Mouse (Mus musculus) thymus, postnatal 4 days (tissue): Measurements from ENCODE around the gene P2ry12.
A peak's percentile ranks its signal among the peaks of the same experiment; 100 is the strongest.

Experiments
- DNase-seq: peaks from one replicate; pipeline ENCODE4 v3.0.0; 2021

P2ry12 gene

DNA sequence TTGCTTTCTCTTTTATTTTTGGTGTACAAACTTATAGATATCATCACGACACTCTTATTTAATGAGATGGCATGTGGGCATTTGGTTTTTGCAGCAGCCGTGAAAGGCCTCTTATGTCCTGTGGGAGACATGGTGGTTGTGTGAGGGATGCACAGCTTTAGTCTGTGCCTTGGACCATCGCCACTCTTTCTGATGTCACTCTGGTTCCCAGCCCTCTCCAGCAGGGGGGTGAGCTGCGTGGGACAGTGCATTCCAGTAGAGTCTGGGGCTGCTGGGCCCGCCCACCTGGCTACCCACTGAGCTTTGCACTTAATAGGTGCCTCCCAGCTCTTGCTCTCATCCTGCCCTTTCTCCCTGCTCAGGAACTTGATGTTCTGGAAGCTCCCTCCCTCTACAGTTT, 81.5 kb downstream of the P2ry12 start:
- DNase-seq, result no peak

DNA sequence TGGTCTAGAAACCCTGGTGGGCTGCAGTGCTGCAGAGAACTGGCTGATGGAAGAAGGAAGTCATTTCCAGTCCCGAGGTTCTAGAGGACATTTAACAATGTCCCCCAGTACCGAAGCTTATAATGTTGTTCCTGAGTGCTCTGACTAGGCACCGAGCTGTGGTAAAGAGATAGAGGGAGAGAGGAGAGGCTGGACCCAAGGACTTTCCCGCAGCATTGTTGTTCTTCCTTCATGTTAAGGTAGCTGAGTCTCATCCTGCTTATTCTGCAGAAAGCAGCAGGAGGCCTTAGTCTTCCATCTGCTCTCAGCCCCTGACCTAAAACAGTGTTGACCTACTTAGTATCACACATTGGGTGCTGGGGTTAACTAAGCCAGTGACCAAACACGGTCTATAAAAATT, 85.8 kb downstream of the P2ry12 start:
- DNase-seq, result no peak

DNA sequence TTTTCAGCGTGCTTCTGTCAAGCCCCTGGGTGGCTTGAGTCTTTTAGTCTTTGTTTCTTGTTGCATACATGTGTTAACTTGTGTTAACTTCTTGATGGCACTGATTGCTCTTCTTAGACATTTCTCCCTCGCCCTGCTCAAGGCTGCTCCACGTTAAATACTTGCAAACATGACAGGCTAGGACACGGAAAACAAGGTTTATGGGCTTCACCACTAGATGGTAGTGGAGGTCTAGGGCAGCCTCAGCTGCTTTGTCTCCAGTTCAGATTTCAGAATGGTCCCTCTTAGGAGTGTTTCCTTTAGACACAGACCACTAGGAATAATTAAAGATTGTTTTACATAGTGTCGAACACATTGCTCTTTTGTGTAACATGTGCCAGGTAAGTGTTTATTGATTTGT, 87.4 kb downstream of the P2ry12 start:
- DNase-seq, result peak; percentile 71

DNA sequence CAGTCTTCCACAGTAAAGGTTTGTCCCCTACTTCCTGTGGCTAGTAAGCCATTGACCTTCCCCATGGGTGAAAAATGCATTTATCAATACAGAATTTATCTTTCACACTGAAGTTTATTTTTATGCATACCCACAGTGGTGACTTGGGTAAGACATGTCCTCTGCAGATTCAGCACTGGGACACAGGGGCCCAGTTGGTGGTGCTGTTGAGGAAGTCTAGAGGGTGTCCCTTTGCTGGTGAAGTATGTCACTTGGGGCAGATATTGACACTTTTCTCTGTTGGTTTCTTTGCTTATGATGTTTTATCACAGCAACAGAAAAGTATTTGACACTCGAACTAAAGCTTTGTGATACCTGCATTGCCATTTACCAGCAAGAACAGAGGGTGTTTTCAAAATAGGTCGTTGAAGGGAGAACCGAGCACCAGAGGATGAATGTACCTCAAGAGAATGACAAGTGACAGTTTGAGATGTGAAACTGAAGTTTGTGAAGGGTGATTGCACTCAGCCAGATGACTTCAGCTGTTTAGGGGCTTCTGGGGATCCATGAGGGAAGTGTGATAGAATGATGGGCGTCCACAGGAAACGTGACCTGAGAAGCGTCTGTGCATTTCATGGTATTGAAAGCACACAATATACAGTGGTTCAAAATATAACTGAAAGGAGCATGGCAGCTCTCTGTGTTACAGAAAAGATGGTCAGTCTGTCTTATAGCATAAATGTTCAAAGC, 88.1 kb downstream of the P2ry12 start:
- peak; percentile 52 for DNase-seq

DNA sequence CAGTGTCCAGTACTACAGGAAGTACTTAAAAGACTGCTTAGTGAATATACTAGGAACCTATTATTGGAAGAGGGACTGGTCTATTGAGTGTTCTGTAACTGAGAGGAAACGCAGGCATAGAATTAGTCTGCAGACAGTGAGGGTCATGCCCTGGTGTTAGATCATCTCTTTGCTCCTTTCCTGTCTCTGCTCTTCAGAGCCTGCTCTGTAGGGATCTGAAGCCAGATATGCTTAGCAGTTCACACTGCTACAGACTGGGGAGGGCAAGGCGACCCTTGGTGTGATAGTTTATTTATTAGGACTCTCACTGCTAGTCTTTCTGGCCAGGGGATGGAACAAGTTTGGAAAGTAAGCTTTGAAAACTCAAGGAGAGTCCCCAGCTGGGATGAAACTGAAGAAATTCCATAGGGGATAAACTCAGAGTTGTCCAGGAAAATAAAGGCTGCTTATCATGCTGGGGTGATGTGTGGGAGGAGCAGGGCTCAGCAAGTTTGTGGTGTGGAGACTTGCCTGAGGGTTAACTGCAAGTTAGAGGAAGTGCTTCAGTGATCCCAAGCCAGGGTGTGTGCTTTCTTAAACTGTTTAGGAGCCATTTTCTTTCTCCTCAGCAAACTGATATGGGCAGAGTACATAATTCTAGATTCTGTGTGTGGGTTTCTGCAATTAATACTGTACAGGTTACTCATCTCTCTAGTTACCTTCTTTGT, 92.6 kb downstream of the P2ry12 start:
- no peak for DNase-seq

- no peak for DNase-seq
Measured at GRCm38 (mm10) chr3:59169215-59169614, 93.5 kb downstream of the P2ry12 start.

GRCm38 (mm10) chr3:59168476-59168875, 94.2 kb downstream of the P2ry12 start:
- no peak for DNase-seq

DNA sequence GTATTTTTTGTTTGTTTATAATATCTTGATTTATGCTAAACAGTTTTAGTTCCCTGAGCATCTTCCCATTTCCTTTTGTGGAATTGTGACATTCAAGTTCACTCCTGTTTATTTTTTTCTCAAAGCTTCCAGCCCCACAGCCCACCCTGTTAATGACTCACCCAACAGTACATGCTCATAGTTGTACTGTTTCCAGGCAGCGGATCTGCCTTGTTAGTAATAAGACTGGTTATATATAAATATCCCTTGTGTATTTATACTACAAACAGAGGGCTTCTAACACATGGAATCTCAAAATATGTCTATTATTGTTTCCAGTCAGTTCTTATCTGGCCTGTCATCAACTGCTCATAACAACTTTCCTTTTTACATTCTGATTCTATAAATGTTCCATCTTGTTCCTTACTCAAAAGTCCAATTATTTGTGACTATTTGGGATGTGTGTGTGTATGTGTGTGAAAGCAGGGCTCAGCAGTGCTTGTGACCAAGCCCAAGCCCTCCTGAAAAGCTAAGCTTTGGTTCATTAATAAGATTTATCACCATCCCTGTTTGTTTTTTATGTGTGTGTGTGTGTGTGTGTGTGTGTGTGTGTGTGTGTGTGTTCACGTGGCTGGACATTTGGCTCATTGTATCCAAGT, 95.1 kb downstream of the P2ry12 start:
- no peak for DNase-seq
